Mouse (Mus musculus): ENCODE data around the gene Trim7. TPM values are rescaled to one million over a fixed set of nuclear protein-coding genes. Genes with fewer than 3 reads are reported as not detected.
A peak's percentile ranks its signal among the peaks of the same experiment; 100 is the strongest.

Trim7 gene
- polyA plus RNA-seq, 1 experiment from 2014 or later: 0.18 TPM

- H3K4me2 ChIP-seq: no peak overlapping the region
- no peaks in the 10 kb centered on the region for H3K4me1 ChIP-seq (replicated peaks; ENCODE audit: control insufficient read depth, insufficient read depth, low read length)
- H3K36me3 ChIP-seq (ENCODE audit: control insufficient read depth, insufficient read depth, low read length): peaks cover 57% of the 10 kb centered on the region
- no peak overlapping the region for H3K27ac ChIP-seq (ENCODE audit: low read depth, low read length)
- DNase-seq (ENCODE audit: low spot score) (no peak), ATAC-seq (replicated peaks; ENCODE audit: low FRiP score) (no peak)
- H3K27me3 ChIP-seq (replicated peaks; ENCODE audit: control insufficient read depth, insufficient read depth, low read length): no peaks in the 10 kb centered on the region
- no peak overlapping the region for H3K4me3 ChIP-seq (ENCODE audit: low read depth, low read length)
- no peak overlapping the region for H3K9ac ChIP-seq (ENCODE audit: low read depth, low read length)
- H3K9me3 ChIP-seq (ENCODE audit: control insufficient read depth, low read length): no peaks in the 10 kb centered on the region
These were observed 17.7 kb upstream of the Trim7 start for GRCm38 (mm10) chr11:48808304-48808646.

- Histone ChIP-seq H3K36me3 (ENCODE audit: control insufficient read depth, insufficient read depth, low read length) (peaks cover 52% of the 10 kb centered on the region), H3K9me3 (ENCODE audit: control insufficient read depth, low read length) (no peaks in the 10 kb centered on the region), H3K4me2 (no peak overlapping the region), H3K27me3 (replicated peaks; ENCODE audit: control insufficient read depth, insufficient read depth, low read length) (no peaks in the 10 kb centered on the region), H3K4me1 (replicated peaks; ENCODE audit: control insufficient read depth, insufficient read depth, low read length) (no peaks in the 10 kb centered on the region), H3K9ac (ENCODE audit: low read depth, low read length) (no peak overlapping the region), H3K4me3 (ENCODE audit: low read depth, low read length) (no peak overlapping the region), H3K27ac (ENCODE audit: low read depth, low read length) (no peak overlapping the region)
- 78% methylated on average over 16 of the region's 16 CpGs for WGBS
- ATAC-seq (replicated peaks; ENCODE audit: low FRiP score): no peak
- DNase-seq (ENCODE audit: low spot score): no peak
These were observed 17.1 kb upstream of the Trim7 start for GRCm38 (mm10) chr11:48808737-48809433.

GRCm38 (mm10) chr11:48809434-48809830 lies 16.5 kb upstream of the Trim7 start:
- Histone ChIP-seq H3K4me1 (replicated peaks; ENCODE audit: control insufficient read depth, insufficient read depth, low read length) (peaks cover 4% of the 10 kb centered on the region; the same call in 1 of the 2 replicates), H3K9ac (ENCODE audit: low read depth, low read length) (no peak overlapping the region), H3K9me3 (ENCODE audit: control insufficient read depth, low read length) (no peaks in the 10 kb centered on the region), H3K4me3 (ENCODE audit: low read depth, low read length) (no peak overlapping the region), H3K4me2 (no peak overlapping the region), H3K36me3 (ENCODE audit: control insufficient read depth, insufficient read depth, low read length) (peaks cover 46% of the 10 kb centered on the region), H3K27me3 (replicated peaks; ENCODE audit: control insufficient read depth, insufficient read depth, low read length) (no peaks in the 10 kb centered on the region), H3K27ac (ENCODE audit: low read depth, low read length) (no peak overlapping the region)
- WGBS: 67% methylated on average over 4 of the region's 4 CpGs
- DNase-seq (ENCODE audit: low spot score) (no peak), ATAC-seq (replicated peaks; ENCODE audit: low FRiP score) (no peak)

GRCm38 (mm10) chr11:48810142-48810541 lies 15.8 kb upstream of the Trim7 start:
- 78% methylated on average over 2 of the region's 2 CpGs for WGBS
- H3K27ac ChIP-seq (ENCODE audit: low read depth, low read length): no peak overlapping the region
- H3K4me2 ChIP-seq: no peak overlapping the region
- peaks cover 11% of the 10 kb centered on the region for H3K4me1 ChIP-seq (replicated peaks; ENCODE audit: control insufficient read depth, insufficient read depth, low read length)
- H3K36me3 ChIP-seq (ENCODE audit: control insufficient read depth, insufficient read depth, low read length): peaks cover 44% of the 10 kb centered on the region
- H3K9me3 ChIP-seq (ENCODE audit: control insufficient read depth, low read length): no peaks in the 10 kb centered on the region
- DNase-seq (ENCODE audit: low spot score) (no peak), ATAC-seq (replicated peaks; ENCODE audit: low FRiP score) (no peak)
- H3K4me3 ChIP-seq (ENCODE audit: low read depth, low read length): no peak overlapping the region
- no peaks in the 10 kb centered on the region for H3K27me3 ChIP-seq (replicated peaks; ENCODE audit: control insufficient read depth, insufficient read depth, low read length)
- H3K9ac ChIP-seq (ENCODE audit: low read depth, low read length): no peak overlapping the region

GRCm38 (mm10) chr11:48813782-48814181 lies 12.2 kb upstream of the Trim7 start:
- H3K4me3 ChIP-seq (ENCODE audit: low read depth, low read length): no peak overlapping the region
- H3K27me3 ChIP-seq (replicated peaks; ENCODE audit: control insufficient read depth, insufficient read depth, low read length): no peaks in the 10 kb centered on the region
- no peak overlapping the region for H3K27ac ChIP-seq (ENCODE audit: low read depth, low read length)
- H3K9me3 ChIP-seq (ENCODE audit: control insufficient read depth, low read length): no peaks in the 10 kb centered on the region
- no peak overlapping the region for H3K9ac ChIP-seq (ENCODE audit: low read depth, low read length)
- peaks cover 24% of the 10 kb centered on the region for H3K36me3 ChIP-seq (ENCODE audit: control insufficient read depth, insufficient read depth, low read length)
- DNase-seq (ENCODE audit: low spot score): no peak
- peaks cover 18% of the 10 kb centered on the region for H3K4me1 ChIP-seq (replicated peaks; ENCODE audit: control insufficient read depth, insufficient read depth, low read length)
- no peak overlapping the region for H3K4me2 ChIP-seq
- no peak for ATAC-seq (replicated peaks; ENCODE audit: low FRiP score)

- H3K4me3 ChIP-seq (ENCODE audit: low read depth, low read length): peak overlapping the region; percentile 95
- ATAC-seq (replicated peaks; ENCODE audit: low FRiP score) (no peak), DNase-seq (ENCODE audit: low spot score) (no peak)
- H3K9ac ChIP-seq (ENCODE audit: low read depth, low read length): peak overlapping the region; percentile 80
- H3K27ac ChIP-seq (ENCODE audit: low read depth, low read length): no peak overlapping the region
- peaks cover 17% of the 10 kb centered on the region for H3K36me3 ChIP-seq (ENCODE audit: control insufficient read depth, insufficient read depth, low read length)
- H3K27me3 ChIP-seq (replicated peaks; ENCODE audit: control insufficient read depth, insufficient read depth, low read length): no peaks in the 10 kb centered on the region
- 64% methylated on average over 16 of the region's 16 CpGs for WGBS
- no peaks in the 10 kb centered on the region for H3K9me3 ChIP-seq (ENCODE audit: control insufficient read depth, low read length)
- peaks cover 22% of the 10 kb centered on the region for H3K4me1 ChIP-seq (replicated peaks; ENCODE audit: control insufficient read depth, insufficient read depth, low read length)
- peak overlapping the region; percentile 73 for H3K4me2 ChIP-seq
These were observed 10.1 kb upstream of the Trim7 start for GRCm38 (mm10) chr11:48815851-48816250.

- 4% methylated on average over 19 of the region's 23 CpGs for WGBS
These were observed 9.6 kb upstream of the Trim7 start for GRCm38 (mm10) chr11:48816281-48816781.

GRCm38 (mm10) chr11:48816800-48817665 lies 8.9 kb upstream of the Trim7 start, which contains the start of gene Trim41:
Trim41 (minus strand) TSS chr11:48817353.
- Histone ChIP-seq H3K27ac (ENCODE audit: low read depth, low read length) (peak within 1 kb of the TSS; percentile 86), H3K27me3 (replicated peaks; ENCODE audit: control insufficient read depth, insufficient read depth, low read length) (no peaks in the 10 kb centered on the region), H3K9me3 (ENCODE audit: control insufficient read depth, low read length) (no peaks in the 10 kb centered on the region), H3K36me3 (ENCODE audit: control insufficient read depth, insufficient read depth, low read length) (peaks cover 8% of the 10 kb centered on the region), H3K4me1 (replicated peaks; ENCODE audit: control insufficient read depth, insufficient read depth, low read length) (peaks cover 22% of the 10 kb centered on the region), H3K4me3 (ENCODE audit: low read depth, low read length) (peak within 1 kb of the TSS; percentile 95), H3K4me2 (peak within 1 kb of the TSS; percentile 76), H3K9ac (ENCODE audit: low read depth, low read length) (peak within 1 kb of the TSS; percentile 80)
- WGBS: under 1% methylated on average over 72 of the region's 77 CpGs
- DNase-seq (ENCODE audit: low spot score) (peak; percentile 99), ATAC-seq (replicated peaks; ENCODE audit: low FRiP score) (peak; percentile 95)

More at GRCm38 (mm10) chr11:48816281-48816781, 9.6 kb upstream of the Trim7 start:
- Histone ChIP-seq H3K36me3 (ENCODE audit: control insufficient read depth, insufficient read depth, low read length) (peaks cover 14% of the 10 kb centered on the region), H3K9ac (ENCODE audit: low read depth, low read length) (peak overlapping the region; percentile 80), H3K4me2 (peak overlapping the region; percentile 73), H3K27me3 (replicated peaks; ENCODE audit: control insufficient read depth, insufficient read depth, low read length) (no peaks in the 10 kb centered on the region), H3K9me3 (ENCODE audit: control insufficient read depth, low read length) (no peaks in the 10 kb centered on the region), H3K4me3 (ENCODE audit: low read depth, low read length) (peak overlapping the region; percentile 95), H3K27ac (ENCODE audit: low read depth, low read length) (peak overlapping the region; percentile 86), H3K4me1 (replicated peaks; ENCODE audit: control insufficient read depth, insufficient read depth, low read length) (peaks cover 22% of the 10 kb centered on the region)
- DNase-seq (ENCODE audit: low spot score): peak; percentile 62
- ATAC-seq (replicated peaks; ENCODE audit: low FRiP score): peak; percentile 34
